Mouse (Mus musculus) embryonic facial prominence, embryonic 13.5 days (tissue): ENCODE data around the gene Slc32a1. TPM values are rescaled to one million over a fixed set of nuclear protein-coding genes. Genes with fewer than 3 reads are reported as not detected.

Experiments used
- ATAC-seq: fragments of 200-750 bp; cut with Nextera tagmentation; 2 replicates; pipeline ENCODE4 v1.8.0; 2017; ENCODE audit warnings: low read depth; ENCODE audit not compliant: insufficient number of reproducible peaks, insufficient read depth, low FRiP score, low TSS enrichment
- H3K27ac ChIP-seq: fragments of 300-500 bp; sonication (generic); 2 replicates; pipeline ENCODE4 v1.5.1; 2015; ENCODE audit warnings: moderate library complexity, mild to moderate bottlenecking, inconsistent platforms
- H3K27me3 ChIP-seq: fragments of 300-500 bp; sonication (generic); 2 replicates; pipeline ENCODE4 v1.6.1; 2015; ENCODE audit warnings: mild to moderate bottlenecking, inconsistent platforms
- H3K36me3 ChIP-seq: fragments of 300-500 bp; sonication (generic); 2 replicates; pipeline ENCODE4 v1.6.1; 2015; ENCODE audit warnings: mild to moderate bottlenecking, inconsistent platforms
- H3K4me1 ChIP-seq: fragments of 300-500 bp; sonication (generic); 2 replicates; pipeline ENCODE4 v1.6.1; 2015; ENCODE audit warnings: inconsistent platforms
- H3K4me2 ChIP-seq: fragments of 300-500 bp; sonication (generic); 2 replicates; pipeline ENCODE4 v1.6.1; 2015; ENCODE audit warnings: moderate library complexity, mild to moderate bottlenecking, inconsistent platforms
- H3K4me3 ChIP-seq: fragments of 300-500 bp; sonication (generic); 2 replicates; pipeline ENCODE4 v1.5.1; 2015; ENCODE audit warnings: mild to moderate bottlenecking, inconsistent platforms
- H3K9ac ChIP-seq: fragments of 300-500 bp; sonication (generic); 2 replicates; pipeline ENCODE4 v1.6.1; 2015; ENCODE audit warnings: mild to moderate bottlenecking, inconsistent platforms
- H3K9me3 ChIP-seq: fragments of 300-500 bp; sonication (generic); 2 replicates; pipeline ENCODE4 v1.6.1; 2016; ENCODE audit warnings: inconsistent platforms
- WGBS: fragments of 180-500 bp; shearing (Covaris S2); methylation state at CpG from one replicate; pipeline ENCODE4 v1.1.7; 2015; ENCODE audit warnings: mixed read lengths; 5-methylcytosine and 5-hydroxymethylcytosine counted together
- polyA plus RNA-seq: library from polyadenylated mRNA; unstranded; fragments of >200 nt; fragmentation: Nextera tagmentation; extraction: Ambion mirVana; gene quantifications from 2 replicates; pipeline ENCODE4 v1.2.1, GENCODE M21; 2015

Gene Slc32a1
- polyA plus RNA-seq, 1 experiment from 2014 or later = not detected

DNA sequence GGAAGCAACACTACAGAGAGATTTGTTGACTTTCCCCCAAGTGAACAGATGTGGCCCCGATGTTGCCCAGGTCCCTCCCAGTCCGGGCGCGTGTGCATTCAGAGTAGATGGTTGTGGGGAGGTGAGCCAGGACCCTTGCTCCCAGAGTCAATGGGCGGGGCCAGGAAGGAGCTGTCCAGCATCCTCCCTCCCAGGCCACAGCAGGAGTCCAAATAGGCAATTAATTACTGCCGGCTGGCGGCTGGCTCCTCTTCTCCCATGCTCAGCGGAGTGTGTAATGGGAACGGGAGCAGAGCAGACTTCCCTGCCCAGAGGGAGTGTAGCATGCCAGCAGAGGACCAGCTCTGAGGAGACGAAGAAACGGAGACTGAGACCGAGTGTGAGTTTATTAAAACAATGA lies 15.5 kb upstream of the Slc32a1 start:
- no peak overlapping the region for H3K27ac ChIP-seq
- no peak overlapping the region for H3K4me3 ChIP-seq
- WGBS = under 1% methylated on average over 12 of the region's 12 CpGs
- ATAC-seq = peak; percentile 32; the same call in 1 of the 2 replicates
- H3K9ac ChIP-seq = no peak overlapping the region
- no peak overlapping the region for H3K4me2 ChIP-seq
- no peaks in the 10 kb centered on the region for H3K36me3 ChIP-seq
- peaks cover 60% of the 10 kb centered on the region for H3K27me3 ChIP-seq
- no peaks in the 10 kb centered on the region for H3K9me3 ChIP-seq
- H3K4me1 ChIP-seq = peaks cover 7% of the 10 kb centered on the region; the same call in 1 of the 2 replicates

DNA sequence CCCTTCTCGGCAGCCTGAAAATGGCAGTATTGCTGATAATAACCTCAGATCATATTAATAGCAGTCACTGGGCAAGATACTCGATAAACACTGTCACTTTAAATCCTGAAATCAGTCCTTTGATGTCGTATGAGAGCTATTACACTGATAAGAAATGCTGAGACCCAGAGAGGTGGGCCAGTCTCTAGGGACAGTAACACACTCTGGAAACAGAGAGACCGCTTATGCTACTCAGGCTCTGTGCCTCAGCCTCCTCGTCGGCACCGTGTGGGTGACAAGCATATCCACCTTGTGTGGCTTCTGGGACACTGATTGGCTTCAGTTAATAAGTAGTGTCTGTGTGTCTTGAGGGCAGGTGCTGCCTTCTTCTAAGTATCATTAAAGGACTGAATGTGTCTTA lies 15.0 kb upstream of the Slc32a1 start:
- Histone ChIP-seq H3K9me3 (no peaks in the 10 kb centered on the region), H3K36me3 (no peaks in the 10 kb centered on the region), H3K9ac (no peak overlapping the region), H3K4me3 (no peak overlapping the region), H3K4me2 (no peak overlapping the region), H3K27ac (no peak overlapping the region), H3K4me1 (peaks cover 7% of the 10 kb centered on the region; the same call in 1 of the 2 replicates), H3K27me3 (peaks cover 63% of the 10 kb centered on the region)
- 18% methylated on average over 7 of the region's 7 CpGs for WGBS
- ATAC-seq = no peak

DNA sequence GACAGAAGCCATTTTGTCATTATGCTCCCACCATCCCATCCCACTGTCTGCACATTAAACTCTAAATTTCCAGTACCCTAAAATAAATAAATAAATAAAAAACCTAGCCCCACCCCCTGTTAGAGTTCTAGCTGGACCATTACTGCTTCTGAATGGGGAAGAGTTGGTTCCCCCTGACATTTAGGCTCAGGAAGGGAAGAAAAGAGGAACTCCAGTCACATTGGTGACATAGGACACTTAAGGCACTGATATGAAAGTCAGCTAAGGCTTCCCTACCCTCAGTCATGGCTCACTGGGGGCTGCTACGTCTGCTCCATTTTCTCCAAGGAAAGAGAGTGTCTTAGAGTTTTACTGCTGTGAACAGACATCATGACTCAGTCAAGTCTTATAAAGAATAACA lies 13.8 kb upstream of the Slc32a1 start:
- no peak overlapping the region for H3K27ac ChIP-seq
- ATAC-seq = no peak
- 63% methylated on average over 1 of the region's 1 CpGs for WGBS
- H3K27me3 ChIP-seq = peaks cover 73% of the 10 kb centered on the region
- no peaks in the 10 kb centered on the region for H3K9me3 ChIP-seq
- peaks cover 7% of the 10 kb centered on the region; the same call in 1 of the 2 replicates for H3K4me1 ChIP-seq
- H3K36me3 ChIP-seq = no peaks in the 10 kb centered on the region
- H3K9ac ChIP-seq = no peak overlapping the region
- H3K4me2 ChIP-seq = no peak overlapping the region
- H3K4me3 ChIP-seq = no peak overlapping the region

DNA sequence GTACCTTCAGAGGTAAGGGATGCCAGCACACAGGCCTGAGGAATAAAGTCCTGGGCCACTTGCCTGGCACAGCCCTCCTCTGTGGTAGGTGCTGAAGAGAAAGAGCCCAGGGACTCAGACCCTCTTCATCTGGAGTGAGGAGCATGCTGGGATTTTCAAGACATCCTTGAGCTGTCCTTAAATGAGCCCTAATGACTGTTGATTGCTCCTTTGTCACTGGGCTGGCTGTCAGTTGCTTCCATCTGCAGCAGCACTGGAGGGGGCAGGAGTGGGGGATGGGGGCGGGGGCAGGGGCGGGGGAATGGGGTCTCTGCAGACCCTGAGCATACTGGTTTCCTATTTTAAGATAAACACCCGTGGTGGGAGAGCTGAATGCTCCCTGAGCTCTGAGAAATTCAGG lies 10.1 kb upstream of the Slc32a1 start:
- Histone ChIP-seq H3K27ac (no peak overlapping the region), H3K4me3 (no peak overlapping the region), H3K4me1 (0 out of 2 replicates have a peak, but pooled peaks cover under 1% of the 10 kb centered on the region), H3K4me2 (no peak overlapping the region), H3K9ac (no peak overlapping the region), H3K9me3 (no peaks in the 10 kb centered on the region), H3K27me3 (peaks cover 96% of the 10 kb centered on the region), H3K36me3 (no peaks in the 10 kb centered on the region)
- no peak for ATAC-seq
- WGBS = 37% methylated on average over 3 of the region's 3 CpGs

DNA sequence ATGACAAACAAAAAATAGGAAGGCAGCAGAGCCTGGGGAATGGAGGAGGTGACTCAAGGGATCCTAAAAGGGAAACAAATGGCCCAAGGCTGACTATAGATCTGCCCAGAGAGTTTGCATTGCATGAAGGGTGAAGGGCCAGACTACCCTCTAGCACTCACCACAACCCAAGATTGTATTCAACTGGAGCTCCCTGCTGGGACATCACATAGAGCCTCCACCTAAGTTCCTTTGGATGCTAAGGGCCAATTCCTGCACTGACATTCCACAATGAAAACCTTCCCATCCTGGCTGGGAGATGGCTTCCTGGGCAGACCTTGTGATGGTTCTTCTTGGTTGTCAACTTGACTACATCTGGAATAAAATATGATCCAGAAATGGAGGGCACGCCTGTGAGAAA lies 9.2 kb upstream of the Slc32a1 start:
- Histone ChIP-seq H3K27me3 (peaks cover 96% of the 10 kb centered on the region), H3K4me1 (no peaks in the 10 kb centered on the region), H3K4me3 (no peak overlapping the region), H3K4me2 (no peak overlapping the region), H3K9ac (no peak overlapping the region), H3K36me3 (no peaks in the 10 kb centered on the region), H3K27ac (no peak overlapping the region), H3K9me3 (no peaks in the 10 kb centered on the region)
- ATAC-seq = no peak
- 80% methylated on average over 1 of the region's 1 CpGs for WGBS

DNA sequence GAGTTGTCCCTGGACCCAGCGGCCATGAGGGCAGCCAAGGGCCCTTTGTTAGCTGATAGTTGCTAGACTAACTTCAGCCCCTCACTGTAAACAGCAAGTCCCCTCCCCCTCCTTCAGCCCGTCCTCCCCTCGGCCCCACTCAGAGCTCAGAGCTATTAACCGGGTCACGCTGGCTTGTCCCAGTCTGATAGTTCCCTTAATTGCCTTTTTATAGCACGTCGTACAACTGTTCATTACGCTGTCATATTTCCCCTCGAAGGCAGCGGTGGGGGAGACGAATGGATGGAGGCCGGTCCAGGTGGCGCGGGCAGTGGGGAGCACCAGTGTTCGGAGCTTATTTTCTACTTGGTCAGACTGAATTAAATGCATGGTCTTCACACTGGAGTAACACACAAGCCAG lies 7.9 kb upstream of the Slc32a1 start:
- Histone ChIP-seq H3K4me1 (no peaks in the 10 kb centered on the region), H3K9me3 (no peaks in the 10 kb centered on the region), H3K27ac (no peak overlapping the region), H3K9ac (no peak overlapping the region), H3K27me3 (peaks cover 97% of the 10 kb centered on the region), H3K36me3 (no peaks in the 10 kb centered on the region), H3K4me2 (no peak overlapping the region), H3K4me3 (no peak overlapping the region)
- 28% methylated on average over 15 of the region's 15 CpGs for WGBS
- no peak for ATAC-seq

DNA sequence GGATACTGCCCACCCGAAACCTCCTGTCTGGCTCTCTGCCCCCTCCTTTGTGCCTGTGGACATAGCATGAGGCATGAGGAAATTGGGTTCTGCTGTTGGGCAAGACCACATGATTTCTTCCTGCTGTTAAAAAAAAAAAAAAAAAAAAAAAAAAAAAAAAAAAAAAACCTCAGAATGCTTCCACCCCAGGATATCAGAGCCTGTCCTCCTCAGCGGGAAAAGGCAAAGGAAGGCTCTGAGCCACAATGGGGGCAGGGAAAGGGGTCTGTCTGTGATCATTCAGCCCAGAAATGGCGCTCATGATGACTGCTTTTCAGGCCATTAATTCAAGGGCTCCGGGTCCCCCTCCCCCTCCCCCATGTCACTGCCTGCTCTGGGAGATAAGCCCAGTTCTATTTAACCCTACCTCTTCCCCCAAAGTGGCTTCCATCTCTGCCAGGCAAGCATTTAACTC lies 4.0 kb upstream of the Slc32a1 start:
- 7% methylated on average over 4 of the region's 4 CpGs for WGBS
- Histone ChIP-seq H3K4me3 (no peak overlapping the region), H3K27ac (no peak overlapping the region), H3K36me3 (no peaks in the 10 kb centered on the region), H3K4me2 (no peak overlapping the region), H3K9ac (no peak overlapping the region), H3K9me3 (no peaks in the 10 kb centered on the region), H3K4me1 (peaks cover 19% of the 10 kb centered on the region), H3K27me3 (peaks cover 98% of the 10 kb centered on the region)
- ATAC-seq = no peak

DNA sequence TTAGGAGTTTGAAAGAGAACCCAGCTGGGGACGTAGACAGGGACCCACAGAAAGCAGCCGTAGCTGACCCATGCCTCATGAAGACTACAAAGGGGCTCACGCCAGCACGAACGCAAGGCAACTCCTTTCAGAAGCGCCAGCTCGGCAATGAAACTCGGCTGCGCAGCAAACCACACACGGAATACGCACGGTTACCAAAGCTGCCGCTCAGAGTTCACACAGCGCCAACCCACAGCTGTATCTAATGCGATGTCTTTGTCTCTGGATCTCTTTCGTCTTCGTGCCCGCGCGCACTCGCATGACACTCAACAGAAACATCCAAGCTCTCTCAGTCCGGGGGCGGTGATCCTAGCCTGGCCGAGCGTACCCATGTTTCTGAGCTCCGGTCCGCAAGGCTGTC lies 886 bp upstream of the Slc32a1 start:
- no peak overlapping the region for H3K27ac ChIP-seq
- ATAC-seq = no peak
- no peak overlapping the region for H3K9ac ChIP-seq
- WGBS = under 1% methylated on average over 27 of the region's 27 CpGs
- H3K36me3 ChIP-seq = no peaks in the 10 kb centered on the region
- H3K27me3 ChIP-seq = peaks cover 100% of the 10 kb centered on the region
- H3K4me2 ChIP-seq = peak overlapping the region; percentile 43
- peak overlapping the region; percentile 23 for H3K4me3 ChIP-seq
- H3K4me1 ChIP-seq = peaks cover 22% of the 10 kb centered on the region
- no peaks in the 10 kb centered on the region for H3K9me3 ChIP-seq

DNA sequence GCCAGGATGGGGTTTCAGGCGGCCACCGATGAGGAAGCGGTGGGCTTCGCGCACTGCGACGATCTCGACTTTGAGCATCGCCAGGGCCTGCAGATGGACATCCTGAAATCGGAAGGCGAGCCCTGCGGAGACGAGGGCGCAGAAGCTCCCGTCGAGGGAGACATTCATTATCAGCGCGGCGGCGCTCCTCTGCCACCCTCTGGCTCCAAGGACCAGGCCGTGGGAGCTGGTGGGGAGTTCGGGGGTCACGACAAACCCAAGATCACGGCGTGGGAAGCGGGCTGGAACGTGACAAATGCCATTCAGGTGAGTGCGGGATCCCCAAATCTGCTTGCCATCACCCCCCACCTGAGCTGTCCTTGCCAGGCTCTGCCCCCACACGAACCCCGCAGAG lies 756 bp downstream of the Slc32a1 start:
- ATAC-seq = no peak
- Histone ChIP-seq H3K27ac (no peak overlapping the region), H3K4me3 (peak overlapping the region; percentile 33; the same call in 1 of the 2 replicates), H3K27me3 (peaks cover 100% of the 10 kb centered on the region), H3K4me1 (peaks cover 31% of the 10 kb centered on the region), H3K4me2 (peak overlapping the region; percentile 53), H3K9ac (no peak overlapping the region), H3K9me3 (no peaks in the 10 kb centered on the region), H3K36me3 (no peaks in the 10 kb centered on the region)
- WGBS = 1% methylated on average over 30 of the region's 30 CpGs

DNA sequence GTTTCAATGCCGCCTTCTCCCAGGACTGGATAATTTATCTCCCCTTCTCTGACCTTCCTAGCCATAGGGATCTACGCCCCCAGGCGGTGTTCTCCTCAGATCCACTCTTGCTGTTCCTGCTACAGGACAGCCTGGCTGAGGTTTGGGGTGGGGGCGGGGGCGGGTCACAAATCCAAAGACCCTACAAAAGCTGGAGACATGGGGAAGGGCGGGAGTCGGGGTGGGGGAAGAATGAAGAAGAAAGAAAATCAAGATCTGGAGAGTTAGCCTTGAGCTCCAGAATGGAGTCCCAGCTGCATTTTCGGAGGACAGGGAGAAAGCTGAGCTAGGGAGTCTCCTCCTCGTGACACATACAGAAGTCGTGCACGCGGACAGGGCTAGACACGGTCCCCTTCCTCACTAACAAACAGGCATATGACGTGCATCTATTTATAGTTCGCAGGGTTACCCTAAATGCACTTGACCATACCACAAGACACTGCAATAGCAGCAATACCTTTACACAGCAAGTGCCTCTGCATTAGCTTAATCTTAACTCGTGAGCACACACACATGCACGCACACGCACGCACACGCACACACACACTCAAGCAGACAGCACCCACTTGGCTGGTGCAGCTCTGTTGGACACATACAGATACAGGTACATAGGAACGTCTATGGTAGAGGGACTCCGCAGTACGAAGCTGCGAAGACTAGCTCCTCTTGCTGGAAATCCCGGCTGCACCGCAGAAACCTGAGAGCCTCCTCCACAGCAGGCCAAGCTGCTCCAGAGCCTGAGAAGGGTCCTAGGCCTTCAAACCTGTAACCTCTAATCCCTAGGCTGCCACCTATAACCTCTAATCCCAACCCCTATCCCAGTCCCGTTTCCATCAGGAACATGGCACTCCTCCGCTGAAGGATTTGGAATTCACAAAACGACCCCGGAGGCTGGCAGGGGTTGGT lies 1.4 kb downstream of the Slc32a1 start:
- no peak overlapping the region for H3K9ac ChIP-seq
- no peaks in the 10 kb centered on the region for H3K36me3 ChIP-seq
- ATAC-seq = no peak
- WGBS = 2% methylated on average over 30 of the region's 30 CpGs
- H3K27ac ChIP-seq = no peak overlapping the region
- no peak overlapping the region for H3K4me2 ChIP-seq
- H3K9me3 ChIP-seq = no peaks in the 10 kb centered on the region
- H3K4me3 ChIP-seq = no peak overlapping the region
- H3K27me3 ChIP-seq = peaks cover 100% of the 10 kb centered on the region
- H3K4me1 ChIP-seq = peaks cover 34% of the 10 kb centered on the region

DNA sequence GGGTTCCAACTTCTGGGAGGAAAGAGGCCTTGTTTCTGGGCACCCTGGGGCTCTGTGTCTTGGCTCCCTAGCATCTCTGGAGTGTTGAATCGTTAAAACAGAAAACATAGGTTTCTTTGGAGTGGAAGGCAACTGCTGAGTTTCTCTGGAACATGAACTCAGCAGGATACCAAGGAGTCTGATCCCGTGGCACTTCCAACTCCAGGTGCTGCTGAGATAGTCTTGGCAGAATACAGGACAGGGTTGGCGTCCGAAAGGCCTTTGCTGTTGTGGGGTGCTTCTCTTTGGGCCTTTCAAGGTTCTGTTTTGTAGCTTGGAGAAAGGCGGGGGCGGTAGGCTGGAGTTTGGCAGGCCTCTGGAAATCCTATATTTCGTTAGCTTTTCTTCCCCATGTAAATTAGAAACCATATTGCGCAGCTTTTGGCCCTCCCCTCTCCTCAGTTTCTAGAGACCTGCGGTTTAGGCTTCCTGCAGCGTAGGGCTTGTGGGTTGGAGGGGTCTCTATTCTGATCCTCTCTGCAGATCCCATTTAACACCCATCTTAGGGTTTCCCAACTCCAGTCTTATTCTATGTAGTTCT lies 2.2 kb downstream of the Slc32a1 start:
- no peak for ATAC-seq
- Histone ChIP-seq H3K9me3 (no peaks in the 10 kb centered on the region), H3K27me3 (peaks cover 100% of the 10 kb centered on the region), H3K4me1 (peaks cover 34% of the 10 kb centered on the region), H3K9ac (no peak overlapping the region), H3K4me2 (no peak overlapping the region), H3K4me3 (no peak overlapping the region), H3K27ac (no peak overlapping the region), H3K36me3 (no peaks in the 10 kb centered on the region)
- 3% methylated on average over 10 of the region's 10 CpGs for WGBS
